Mouse (Mus musculus) olfactory bulb, adult 2 months (tissue): ENCODE measurements around the gene Ptk7.

Experiments used
- CTCF ChIP-seq: fragments of 200-500 bp; IDR thresholded peaks from 2 replicates; pipeline ENCODE4 v1.5.1; 2012; ENCODE audit warnings: low read depth, mild to moderate bottlenecking, low read length, moderate library complexity; ENCODE audit not compliant: insufficient read depth
- POLR2A ChIP-seq: fragments of 200-500 bp; IDR thresholded peaks from 2 replicates; pipeline ENCODE4 v1.6.1; 2012; ENCODE audit warnings: mild to moderate bottlenecking, low read depth, low read length, moderate library complexity; ENCODE audit not compliant: insufficient read depth

GRCm38 (mm10) chr17:46648436-46648835, 19.1 kb upstream of the Ptk7 start:
- no peak for TF ChIP-seq POLR2A
- no peak for TF ChIP-seq CTCF
